Mouse (Mus musculus): Measurements from ENCODE around the gene Mobp. TPM values are rescaled to one million over a fixed set of nuclear protein-coding genes. Genes with fewer than 3 reads are reported as not detected.

Gene Mobp
- total and polyA plus RNA-seq, 3 experiments: 0.17 TPM; not detected in 2

DNA sequence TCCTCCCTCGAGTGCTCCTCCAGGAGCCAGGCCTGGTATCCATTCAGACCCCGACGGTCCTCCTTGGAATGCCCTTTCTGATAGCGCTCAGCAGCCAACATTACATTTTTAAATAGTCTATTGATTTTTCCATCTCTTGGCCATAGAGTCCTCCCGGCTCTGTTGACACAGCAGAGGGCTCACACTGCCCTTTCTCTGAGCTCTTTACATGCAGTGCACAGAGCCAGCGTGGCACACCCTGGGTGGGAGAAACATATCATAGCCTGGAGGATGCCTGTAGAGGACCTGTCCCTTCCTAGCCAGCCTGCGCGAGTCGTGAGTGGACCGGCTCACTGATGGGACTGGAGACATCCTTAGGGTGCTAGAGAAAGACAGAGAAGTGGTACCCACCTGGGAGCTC, 54.4 kb downstream of the Mobp start:
- H3K9ac ChIP-seq (ENCODE audit: insufficient read depth, low read depth): no peak overlapping the region
- TF ChIP-seq HCFC1 (IDR thresholded peaks at IDR 0.05; ENCODE audit: low read depth, low read length): no peak
- TF ChIP-seq USF2 (conservative IDR thresholded peaks at IDR 0.05; ENCODE audit: low read depth, low read length): no peak
- TF ChIP-seq CHD2 (IDR thresholded peaks at IDR 0.05; ENCODE audit: low read length): no peak
- no peak for TF ChIP-seq POLR2AphosphoS2 (IDR thresholded peaks at IDR 0.05; ENCODE audit: low read depth, low read length)
- TF ChIP-seq JUND (conservative IDR thresholded peaks at IDR 0.05; ENCODE audit: low read depth, low read length): no peak
- no peak for TF ChIP-seq BHLHE40 (IDR thresholded peaks at IDR 0.05; ENCODE audit: low read depth, low read length)
- no peak for TF ChIP-seq RCOR1 (conservative IDR thresholded peaks at IDR 0.05; ENCODE audit: low read depth, low read length)
- no peak for TF ChIP-seq CTCF (conservative IDR thresholded peaks at IDR 0.05 in 1 of 2, IDR thresholded peaks at IDR 0.05 in 1 of 2; ENCODE audit: low read depth in 2 of 2, low read length in 2 of 2)
- TF ChIP-seq NELFE (IDR thresholded peaks at IDR 0.05; ENCODE audit: low read depth, low read length): no peak
- no peak for TF ChIP-seq UBTF (IDR thresholded peaks at IDR 0.05; ENCODE audit: low read depth, low read length)
- no peak for TF ChIP-seq EP300 (IDR thresholded peaks at IDR 0.05; ENCODE audit: low read length)
- no peak for TF ChIP-seq MAX (IDR thresholded peaks at IDR 0.05; ENCODE audit: low read length)
- no peak for TF ChIP-seq CHD1 (IDR thresholded peaks at IDR 0.05; ENCODE audit: low read depth, low read length)
- no peak for TF ChIP-seq TCF12 (IDR thresholded peaks at IDR 0.05; ENCODE audit: low read depth, low read length)
- no peak overlapping the region for H3K27ac ChIP-seq (ENCODE audit: insufficient read depth, low read depth)
- in situ Hi-C loops (cut with MboI; ENCODE audit: low pct_ligation_motif_present, low pct_unique_long_range_greater_than_20kb, low sequenced_read_pairs) (loop anchor here (10.0 kb wide), 1 partner anchor 171 kb away; no protein-coding TSS in a partner anchor), dilution Hi-C loops (cut with MboI; ENCODE audit: extremely low pct_ligation_motif_present, extremely low pct_unique_long_range_greater_than_20kb, low sequenced_read_pairs) (no loop called here)
- H3K4me3 ChIP-seq (replicated peaks in 1 of 3; ENCODE audit: low read depth in 2 of 3, low read length in 2 of 3, poor library complexity in 1 of 3): no peak overlapping the region
- H3K9me3 ChIP-seq (replicated peaks; ENCODE audit: low read length): peaks cover 2% of the 10 kb centered on the region
- no peak for DNase-seq (ENCODE audit: extremely low read depth)
- 0 out of 4 replicates have a peak, but pooled peaks cover 0 to 4% of the 10 kb centered on the region in 2 experiments for H3K4me1 ChIP-seq (ENCODE audit: control insufficient read depth in 1 of 2, insufficient read depth in 2 of 2)
- H3K79me2 ChIP-seq (replicated peaks; ENCODE audit: control insufficient read depth, extremely low read depth, insufficient read depth, poor library complexity, severe bottlenecking): no peaks in the 10 kb centered on the region
- no peak overlapping the region for H3K4me2 ChIP-seq (ENCODE audit: insufficient read depth, low read depth, poor library complexity, severe bottlenecking)
- no peaks in the 10 kb centered on the region for H3K36me3 ChIP-seq (replicated peaks in 1 of 2; ENCODE audit: control insufficient read depth in 1 of 2, insufficient read depth in 1 of 2, low read length in 1 of 2)
- peaks cover 28% of the 10 kb centered on the region for H3K27me3 ChIP-seq (replicated peaks)

DNA sequence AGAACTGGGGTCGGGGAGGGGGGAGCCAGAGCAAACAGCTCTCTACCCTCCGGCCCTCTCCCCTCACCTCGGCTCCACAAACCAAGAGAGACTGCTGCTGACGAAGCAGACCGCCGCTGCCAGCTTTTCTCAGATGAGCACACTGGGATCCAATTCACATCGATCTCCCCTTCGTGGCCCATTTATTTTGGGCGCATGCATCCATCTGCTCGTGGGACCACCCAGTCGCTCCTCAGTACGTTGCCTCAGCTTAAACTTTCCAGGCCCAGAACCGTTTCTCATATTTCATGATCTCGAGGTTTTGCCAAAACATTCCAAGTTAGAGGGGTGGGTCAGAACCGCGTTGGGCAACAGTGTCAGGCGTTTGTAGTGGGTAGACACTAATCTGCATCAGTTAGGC, 57.4 kb downstream of the Mobp start:
- peaks cover 2% of the 10 kb centered on the region for H3K9me3 ChIP-seq (replicated peaks; ENCODE audit: low read length)
- H3K4me1 ChIP-seq (ENCODE audit: control insufficient read depth in 1 of 2, insufficient read depth in 2 of 2): peaks cover 0 to 1% of the 10 kb centered on the region in 2 experiments; a peak in 1 of 4 replicates
- H3K4me2 ChIP-seq (ENCODE audit: insufficient read depth, low read depth, poor library complexity, severe bottlenecking): no peak overlapping the region
- DNase-seq (ENCODE audit: extremely low read depth): no peak
- no peaks in the 10 kb centered on the region for H3K79me2 ChIP-seq (replicated peaks; ENCODE audit: control insufficient read depth, extremely low read depth, insufficient read depth, poor library complexity, severe bottlenecking)
- dilution Hi-C loops (cut with MboI; ENCODE audit: extremely low pct_ligation_motif_present, extremely low pct_unique_long_range_greater_than_20kb, low sequenced_read_pairs): no loop called here
- H3K27me3 ChIP-seq (replicated peaks): peaks cover 16% of the 10 kb centered on the region
- TF ChIP-seq KAT2A (IDR thresholded peaks at IDR 0.05; ENCODE audit: insufficient replicate concordance, low read length) (no peak), ZNF384 (IDR thresholded peaks at IDR 0.05; ENCODE audit: low read depth, low read length) (no peak), E2F4 (IDR thresholded peaks at IDR 0.05; ENCODE audit: insufficient replicate concordance, low read depth, low read length) (no peak)
- no peaks in the 10 kb centered on the region for H3K36me3 ChIP-seq (replicated peaks in 1 of 2; ENCODE audit: control insufficient read depth in 1 of 2, insufficient read depth in 1 of 2, low read length in 1 of 2)
- H3K9ac ChIP-seq (ENCODE audit: insufficient read depth, low read depth): no peak overlapping the region
- H3K4me3 ChIP-seq (replicated peaks in 1 of 3; ENCODE audit: low read depth in 2 of 3, low read length in 2 of 3, poor library complexity in 1 of 3): no peak overlapping the region
- in situ Hi-C loops (cut with MboI; ENCODE audit: low pct_ligation_motif_present, low pct_unique_long_range_greater_than_20kb, low sequenced_read_pairs): loop anchor here (10.0 kb wide), 1 partner anchor 168 kb away; no protein-coding TSS in a partner anchor
- H3K27ac ChIP-seq (ENCODE audit: insufficient read depth, low read depth): no peak overlapping the region

Measured in CH12.LX (cell line).